Mouse (Mus musculus) testis, adult 10 weeks (tissue): ENCODE measurements around the gene Lcn6. TPM values are rescaled to one million over a fixed set of nuclear protein-coding genes. Genes with fewer than 3 reads are reported as not detected.

Experiments
- polyA plus RNA-seq: library from polyadenylated mRNA; stranded (reverse); fragments of 350-450 nt; fragmentation: Illumina TruSeq; extraction: RNeasy Lipid Tissue Mini Kit (QIAGEN cat#74804); gene quantifications from one replicate; pipeline ENCODE4 v1.2.3, GENCODE M21; 2014; ENCODE audit warnings: low read depth, low replicate concordance

Lcn6 gene
- not detected for polyA plus RNA-seq

GRCm38 (mm10) chr2:25676486-25676885, at the start of gene Lcn6:
Gene Lcn6 (plus strand): TSS chr2:25676786.

GRCm38 (mm10) chr2:25627811-25628210, 48.8 kb upstream of the Lcn6 start, which contains the start of gene Fcna:
Gene Fcna (minus strand): TSS chr2:25628030.

GRCm38 (mm10) chr2:25652902-25653301, 23.7 kb upstream of the Lcn6 start, which contains the start of gene Lcn8:
Gene Lcn8 (plus strand): TSS chr2:25653120.

GRCm38 (mm10) chr2:25657652-25658051, 18.9 kb upstream of the Lcn6 start, which contains the start of gene Lcn5:
Gene Lcn5 (plus strand): TSS chr2:25657952.

GRCm38 (mm10) chr2:25682426-25682825, 5.8 kb downstream of the Lcn6 start, which contains the start of gene Lcn10:
Gene Lcn10 (plus strand): TSS chr2:25682726.

GRCm38 (mm10) chr2:25699743-25700142, 23.2 kb downstream of the Lcn6 start, which contains the start of gene Obp2a:
Gene Obp2a (plus strand): TSS chr2:25700043.

GRCm38 (mm10) chr2:25706643-25707481, 30.3 kb downstream of the Lcn6 start, which contains the start of gene Bmyc:
Gene Bmyc (plus strand): TSS chr2:25706739.

Other genes with a start within 250 kb of the Lcn6 start
- 0.34 TPM for gene Abca2, start 248.1 kb upstream of the Lcn6 start, polyA plus RNA-seq
- not detected for gene Clic3, start 219.9 kb upstream of the Lcn6 start, polyA plus RNA-seq
- gene Paxx, start 215.7 kb upstream of the Lcn6 start, polyA plus RNA-seq: 2.9 TPM
- 27.8 TPM for gene Ptgds, start 206.7 kb upstream of the Lcn6 start, polyA plus RNA-seq
- gene Lcn12, start 182.9 kb upstream of the Lcn6 start, polyA plus RNA-seq: not detected
- 6.6 TPM for gene Fbxw5, start 176.0 kb upstream of the Lcn6 start, polyA plus RNA-seq
- gene C8g, start 175.1 kb upstream of the Lcn6 start, polyA plus RNA-seq: 7.9 TPM
- gene Traf2, start 129.8 kb upstream of the Lcn6 start, polyA plus RNA-seq: 1.1 TPM
- gene Edf1, start 118.9 kb upstream of the Lcn6 start, polyA plus RNA-seq: 3.7 TPM
- 1.2 TPM for gene Mamdc4, start 101.9 kb upstream of the Lcn6 start, polyA plus RNA-seq
- gene Phpt1, start 101.6 kb upstream of the Lcn6 start, polyA plus RNA-seq: 3.4 TPM
- gene Ajm1, start 95.0 kb upstream of the Lcn6 start, polyA plus RNA-seq: not detected
- gene Rabl6, start 68.3 kb upstream of the Lcn6 start, polyA plus RNA-seq: 25.0 TPM
- gene Ccdc183, start 59.1 kb upstream of the Lcn6 start, polyA plus RNA-seq: 88.5 TPM
- 2.3 TPM for gene Tmem141, start 54.8 kb upstream of the Lcn6 start, polyA plus RNA-seq
- gene Fcna, start 48.8 kb upstream of the Lcn6 start, polyA plus RNA-seq: not detected
- gene Lcn8, start 23.7 kb upstream of the Lcn6 start, polyA plus RNA-seq: not detected
- gene Lcn5, start 18.8 kb upstream of the Lcn6 start, polyA plus RNA-seq: not detected
- gene Lcn10, start 5.9 kb downstream of the Lcn6 start, polyA plus RNA-seq: not detected
- not detected for gene Obp2a, start 23.3 kb downstream of the Lcn6 start, polyA plus RNA-seq
- 1.2 TPM for gene Bmyc, start 30.0 kb downstream of the Lcn6 start, polyA plus RNA-seq
- gene Obp2b, start 60.2 kb downstream of the Lcn6 start, polyA plus RNA-seq: not detected
- gene Lcn3, start 88.8 kb downstream of the Lcn6 start, polyA plus RNA-seq: not detected
- not detected for gene Lcn11, start 100.2 kb downstream of the Lcn6 start, polyA plus RNA-seq
- gene Gm13539, start 105.5 kb downstream of the Lcn6 start, polyA plus RNA-seq: 3.1 TPM
- 58.7 TPM for gene Glt6d1, start 139.1 kb downstream of the Lcn6 start, polyA plus RNA-seq
- gene Lcn9, start 146.4 kb downstream of the Lcn6 start, polyA plus RNA-seq: not detected
- gene Sohlh1, start 170.5 kb downstream of the Lcn6 start, polyA plus RNA-seq: not detected
- gene Kcnt1, start 186.9 kb downstream of the Lcn6 start, polyA plus RNA-seq: 0.46 TPM